9 mouse cellular contexts compared by ENCODE assay signal in the genomic region with DNA sequence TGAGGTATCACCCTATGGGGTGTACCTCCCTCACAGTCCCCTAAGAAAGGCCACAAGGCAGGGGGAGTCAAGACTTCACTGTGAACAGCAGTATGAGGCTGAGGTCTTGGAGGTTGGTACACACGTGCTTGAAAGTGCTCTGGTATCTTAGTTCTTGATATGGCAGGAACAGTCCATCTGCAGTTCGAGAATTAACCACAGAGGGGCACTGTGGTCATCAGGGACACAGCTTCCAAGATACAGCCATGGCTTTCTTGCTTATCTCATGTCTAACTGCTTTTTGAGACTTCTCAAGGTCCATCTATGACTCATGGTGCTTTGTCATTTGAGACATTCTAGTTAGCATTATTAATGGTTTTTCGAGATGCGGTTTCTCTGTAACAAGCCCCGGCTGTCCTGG. TPM values are rescaled to one million over a fixed set of nuclear protein-coding genes. Genes with fewer than 3 reads are reported as not detected.
DNase-seq lines count a peak whose midpoint lies in the region; ATAC-seq and TF ChIP-seq lines count a peak whose summit lies in the region.
"Had no signal": no experiment of that assay in that cellular context is flagged by ENCODE, and none has a peak within 500 bp of the region (broad histone marks: within the 10 kb centered on the region; RNA-seq: fewer than 3 reads in every experiment).

No protein-coding gene starts in this region.

- no peak for ATAC-seq in hindbrain, embryonic 14.5 days (ENCODE audit: low FRiP score)
- ATAC-seq in hindbrain, embryonic 12.5 days (ENCODE audit: low FRiP score), result no peak

- no peaks in the 10 kb centered on the region for H3K9me3 ChIP-seq in hindbrain, embryonic 14.5 days (ENCODE audit: control insufficient read depth, low read length)
- H3K9me3 ChIP-seq in hindbrain, embryonic 12.5 days (replicated peaks), result no peaks in the 10 kb centered on the region
- no peaks in the 10 kb centered on the region for H3K9me3 ChIP-seq in megakaryocyte, embryonic 14.5 days
- H3K9me3 ChIP-seq: embryonic facial prominence, embryonic 13.5 days had no signal

- peak; percentile 83 for TF ChIP-seq CTCF in left cerebral cortex, adult 2 months (IDR thresholded peaks at IDR 0.05)

- peak; percentile 75 for DNase-seq in hindbrain, embryonic 14.5 days (ENCODE audit: low spot score)
- peak; percentile 91 for DNase-seq in adrenal gland, postnatal 10 days
- DNase-seq in embryo, embryonic 11 days, result peak; percentile 74
- peak; percentile 83 to 91 for DNase-seq in heart, postnatal 10 days
- peak; percentile 71 to 82 for DNase-seq in left cerebral cortex, adult 2 months (ENCODE audit: extremely low spot score in 1 of 2, low spot score in 2 of 2)
- peak; percentile 87 to 94 for DNase-seq in spleen, postnatal 4 days (ENCODE audit: low spot score in 2 of 2)

- no peak overlapping the region for H3K4me3 ChIP-seq in hindbrain, embryonic 14.5 days (replicated peaks; ENCODE audit: low read length)
- no peak overlapping the region for H3K4me3 ChIP-seq in hindbrain, embryonic 12.5 days
- H3K4me3 ChIP-seq in left cerebral cortex, adult 2 months, result no peak overlapping the region
- peak overlapping the region; percentile 73 for H3K4me3 ChIP-seq in megakaryocyte, embryonic 14.5 days (replicated peaks)
- H3K4me3 ChIP-seq: embryonic facial prominence, embryonic 13.5 days had no signal

- H3K4me1 ChIP-seq in hindbrain, embryonic 14.5 days (replicated peaks; ENCODE audit: control insufficient read depth, insufficient read depth, low read length), result peaks cover 11% of the 10 kb centered on the region; the same call in 1 of the 2 replicates
- 0 out of 2 replicates have a peak, but pooled peaks cover 6% of the 10 kb centered on the region for H3K4me1 ChIP-seq in hindbrain, embryonic 12.5 days
- H3K4me1 ChIP-seq in megakaryocyte, embryonic 14.5 days, result peaks cover 41% of the 10 kb centered on the region

- 29% methylated on average over 5 of the region's 5 CpGs for WGBS in hindbrain, embryonic 14.5 days
- 34% methylated on average over 5 of the region's 5 CpGs for WGBS in hindbrain, embryonic 12.5 days

- no peak overlapping the region for H3K4me2 ChIP-seq in hindbrain, embryonic 14.5 days (replicated peaks)
- H3K4me2 ChIP-seq in hindbrain, embryonic 12.5 days (replicated peaks), result no peak overlapping the region
- H3K4me2 ChIP-seq: embryonic facial prominence, embryonic 13.5 days had no signal

- H3K27me3 ChIP-seq in hindbrain, embryonic 14.5 days (ENCODE audit: control insufficient read depth, insufficient read depth, low read length), result peaks cover 17% of the 10 kb centered on the region
- peaks cover 26% of the 10 kb centered on the region for H3K27me3 ChIP-seq in hindbrain, embryonic 12.5 days
- H3K27me3 ChIP-seq in megakaryocyte, embryonic 14.5 days (replicated peaks), result peaks cover 12% of the 10 kb centered on the region

- no peak overlapping the region for H3K9ac ChIP-seq in hindbrain, embryonic 14.5 days
- H3K9ac ChIP-seq in hindbrain, embryonic 12.5 days, result no peak overlapping the region
- H3K9ac ChIP-seq: embryonic facial prominence, embryonic 13.5 days had no signal

- intact Hi-C loops in heart, postnatal 10 days (cut with DNase I), result loop anchor here (5.0 kb wide), 1 partner anchor 68 kb away; a partner anchor contains a TSS
- intact Hi-C loops in left cerebral cortex, adult 2 months (cut with DNase I), result loop anchor here (5.0 kb wide), 1 partner anchor 62 kb away; no protein-coding TSS in a partner anchor

- no peak overlapping the region for H3K27ac ChIP-seq in hindbrain, embryonic 14.5 days
- no peak overlapping the region for H3K27ac ChIP-seq in hindbrain, embryonic 12.5 days
- H3K27ac ChIP-seq in left cerebral cortex, adult 2 months, result no peak overlapping the region
- H3K27ac ChIP-seq: embryonic facial prominence, embryonic 13.5 days had no signal

- no peaks in the 10 kb centered on the region for H3K36me3 ChIP-seq in hindbrain, embryonic 14.5 days (replicated peaks; ENCODE audit: control insufficient read depth, insufficient read depth)
- H3K36me3 ChIP-seq in hindbrain, embryonic 12.5 days, result no peaks in the 10 kb centered on the region
- H3K36me3 ChIP-seq in megakaryocyte, embryonic 14.5 days (replicated peaks; ENCODE audit: low read length), result no peaks in the 10 kb centered on the region
- H3K36me3 ChIP-seq: embryonic facial prominence, embryonic 13.5 days had no signal

RNA-seq across cellular contexts. Expression of a gene that starts 3.0 kb away (rescaled TPM):
- 40.1 and 51.6 TPM in 2 replicates for polyA plus RNA-seq in hindbrain, embryonic 14.5 days (2014; fragmentation: Nextera tagmentation; extraction: Ambion mirVana)
- polyA plus RNA-seq in hindbrain, embryonic 12.5 days (2016; fragmentation: Nextera tagmentation; extraction: Ambion mirVana), result 24.7 and 25.3 TPM in 2 replicates
- total RNA-seq in adrenal gland, postnatal 10 days (2021), result 10 to 100 TPM; 10.1 to 12.9 TPM
- 1 to 10 TPM; 2.1 to 2.5 TPM for total RNA-seq in heart, postnatal 10 days (2021)
- 100 to 1,000 TPM; 111 to 128 TPM for total RNA-seq in left cerebral cortex, adult 2 months (2021)
- polyA plus RNA-seq in megakaryocyte, embryonic 14.5 days (2012; ENCODE audit: insufficient read depth, low replicate concordance), result 188 and 291 TPM in 2 replicates

RNA-seq across cellular contexts. Expression of a gene that starts 15.3 kb away (rescaled TPM):
- 9.5 and 11.0 TPM in 2 replicates for polyA plus RNA-seq in hindbrain, embryonic 14.5 days (2014; fragmentation: Nextera tagmentation; extraction: Ambion mirVana)
- 6.1 and 6.9 TPM in 2 replicates for polyA plus RNA-seq in hindbrain, embryonic 12.5 days (2016; fragmentation: Nextera tagmentation; extraction: Ambion mirVana)
- 10 to 100 TPM; 16.7 to 18.5 TPM for total RNA-seq in adrenal gland, postnatal 10 days (2021)
- total RNA-seq in heart, postnatal 10 days (2021), result 10 to 100 TPM; 28.5 to 32.8 TPM
- total RNA-seq in left cerebral cortex, adult 2 months (2021), result 10 to 100 TPM; 28.4 to 29.2 TPM
- polyA plus RNA-seq in megakaryocyte, embryonic 14.5 days (2012; ENCODE audit: insufficient read depth, low replicate concordance), result 7.7 and 9.2 TPM in 2 replicates

RNA-seq across cellular contexts. Expression of a gene that starts 51.5 kb away (rescaled TPM):
- 1.6 and 1.9 TPM in 2 replicates for polyA plus RNA-seq in hindbrain, embryonic 14.5 days (2014; fragmentation: Nextera tagmentation; extraction: Ambion mirVana)
- polyA plus RNA-seq in hindbrain, embryonic 12.5 days (2016; fragmentation: Nextera tagmentation; extraction: Ambion mirVana), result 2.0 and 2.2 TPM in 2 replicates
- 1 to 10 TPM; 1.7 to 2.2 TPM for total RNA-seq in adrenal gland, postnatal 10 days (2021)
- total RNA-seq in heart, postnatal 10 days (2021), result 1 to 10 TPM; 2.9 to 3.2 TPM
- total RNA-seq in left cerebral cortex, adult 2 months (2021), result under 1 TPM; 0.47 to 0.75 TPM
- 0.50 and 2.6 TPM in 2 replicates for polyA plus RNA-seq in megakaryocyte, embryonic 14.5 days (2012; ENCODE audit: insufficient read depth, low replicate concordance)

Comparison
In these comparisons a context has a peak if more than half of its experiments do, and no peak if none do; other contexts are left out.
1. RNA of a gene that starts 3.0 kb away (total RNA-seq): 111 to 128 TPM in left cerebral cortex, adult 2 months; 10.1 to 12.9 TPM in adrenal gland, postnatal 10 days and 2.1 to 2.5 TPM in heart, postnatal 10 days; every median in the first group is over 4 times any median in the second.
2. Peak in every context shown above with its lines, with median percentiles within 50 percentile points of each other: DNase-seq.